Mouse (Mus musculus): ENCODE measurements at regions not wholly inside any gene's neighbourhood (a gene's known extent, or its start where the extent isn't known, plus 50 kb on each side); places are given as distances from the start of the nearest gene placed in this dataset.
A peak's percentile ranks its signal among the peaks of the same experiment; 100 is the strongest.

DNA sequence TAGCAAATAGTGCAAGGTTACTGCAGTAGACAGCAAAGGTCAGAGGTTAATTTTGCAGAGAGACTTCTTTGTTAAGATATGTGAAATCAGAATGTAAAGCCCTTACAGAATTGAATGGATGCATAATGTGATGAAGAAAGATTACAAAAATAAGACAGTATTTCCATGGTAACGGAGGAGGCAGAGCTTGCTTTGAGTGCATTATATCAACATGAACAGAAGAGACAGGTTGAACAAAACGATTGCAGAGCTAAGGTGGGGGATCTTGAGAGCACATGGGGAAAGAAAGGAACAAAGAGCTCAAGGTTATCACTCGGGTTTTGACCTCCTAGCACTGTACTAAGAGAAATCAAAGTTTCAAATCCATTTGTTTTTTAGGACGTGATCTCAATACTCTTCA lies 106.2 kb upstream of the Rap2b start:
- no peak for DNase-seq (ENCODE audit: low spot score in 2 of 2)

DNA sequence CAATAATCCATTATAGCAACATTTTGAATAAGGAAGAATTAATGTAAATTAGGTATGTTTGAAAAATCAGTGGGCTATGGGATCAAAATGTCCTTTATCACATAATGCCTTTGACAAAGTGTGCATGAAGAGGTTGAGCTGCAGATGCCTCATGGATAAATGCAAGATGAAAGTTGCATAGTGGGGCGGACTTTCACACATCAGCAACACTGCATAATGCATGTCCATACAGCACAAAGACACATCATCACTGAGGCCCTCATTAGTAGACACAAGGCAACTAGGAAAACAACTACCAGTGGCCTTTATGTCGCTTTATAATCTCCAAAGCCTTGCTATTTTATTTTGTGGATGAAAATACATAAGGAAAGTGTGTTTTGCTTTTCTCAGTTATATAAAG lies 105.8 kb upstream of the Rap2b start:
- DNase-seq (ENCODE audit: low spot score in 2 of 2) = no peak

GRCm38 (mm10) chr3:61268453-61269335 lies 92.7 kb upstream of the Rap2b start:
- DNase-seq (ENCODE audit: low spot score in 2 of 2) = peak; percentile 71

DNA sequence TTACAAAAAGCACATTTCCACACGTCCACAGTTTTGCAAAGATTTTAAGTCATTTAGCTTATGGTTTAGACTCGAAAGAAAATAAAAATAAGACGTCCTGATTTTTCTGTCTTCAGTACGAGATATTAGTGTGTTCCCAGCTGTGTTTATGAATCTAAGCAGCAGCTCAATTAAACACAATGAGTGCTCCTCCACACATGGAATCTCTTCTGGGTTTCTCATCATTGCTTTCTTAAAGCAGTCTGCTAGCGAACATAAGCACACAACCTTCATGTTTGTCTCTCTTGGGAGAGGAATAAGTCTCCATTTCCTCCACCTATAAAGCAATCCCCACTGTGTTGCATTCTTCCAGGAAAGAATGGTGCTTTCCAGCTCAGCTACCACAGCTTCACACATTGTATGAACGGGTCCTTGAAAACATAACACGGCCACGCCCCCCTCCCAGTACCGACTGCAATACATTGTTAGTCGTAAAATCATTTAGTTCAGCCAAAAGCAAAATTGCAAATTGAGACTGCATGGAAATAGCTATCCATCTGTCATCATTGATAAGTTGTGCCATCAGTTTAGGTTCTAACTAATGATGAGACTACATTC lies 75.4 kb upstream of the Rap2b start:
- no peak for DNase-seq (ENCODE audit: low spot score in 2 of 2)

DNA sequence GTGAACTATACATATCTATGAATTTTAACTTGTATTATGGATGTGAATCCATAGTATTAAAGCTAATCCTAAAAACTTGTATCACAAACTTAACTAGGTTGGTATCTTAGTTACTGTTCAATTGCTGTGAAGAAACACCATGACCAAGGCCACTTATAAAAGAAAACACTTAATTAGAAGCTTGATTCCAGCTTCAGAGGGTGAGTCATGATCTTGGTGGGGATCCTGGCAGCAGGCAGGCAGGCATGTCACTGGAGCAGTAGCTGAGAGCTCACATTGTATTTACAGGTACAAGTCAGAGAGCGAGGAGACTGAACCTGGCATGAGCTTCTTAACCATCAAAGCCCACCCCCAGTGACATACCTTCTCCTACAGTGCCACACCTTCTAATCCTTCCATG lies 73.2 kb upstream of the Rap2b start:
- no peak for DNase-seq (ENCODE audit: low spot score in 2 of 2)

GRCm38 (mm10) chr3:61294855-61295254 lies 66.6 kb upstream of the Rap2b start:
- DNase-seq (ENCODE audit: low spot score in 2 of 2) = no peak

GRCm38 (mm10) chr3:61297290-61297689 lies 64.1 kb upstream of the Rap2b start:
- no peak for DNase-seq (ENCODE audit: low spot score in 2 of 2)

DNA sequence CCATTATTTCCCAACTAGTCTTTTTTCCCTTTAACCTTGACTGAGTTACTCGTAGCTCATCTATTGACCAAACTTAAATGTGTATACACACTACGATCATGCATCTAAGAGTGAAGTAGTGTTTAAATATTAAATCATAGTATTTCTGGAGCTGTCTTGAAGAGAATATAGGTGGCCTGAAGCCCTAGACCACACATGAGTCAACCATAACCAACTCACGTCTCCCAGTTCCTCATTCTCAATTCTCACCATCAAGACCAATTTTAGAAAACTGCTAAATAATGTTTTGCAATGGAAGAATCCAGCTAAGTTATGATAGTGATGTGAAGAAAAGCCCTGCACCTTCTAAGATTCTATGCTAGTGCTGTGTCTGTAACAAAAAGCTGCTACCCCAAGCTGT lies 59.2 kb upstream of the Rap2b start:
- DNase-seq (ENCODE audit: low spot score in 2 of 2) = no peak

DNA sequence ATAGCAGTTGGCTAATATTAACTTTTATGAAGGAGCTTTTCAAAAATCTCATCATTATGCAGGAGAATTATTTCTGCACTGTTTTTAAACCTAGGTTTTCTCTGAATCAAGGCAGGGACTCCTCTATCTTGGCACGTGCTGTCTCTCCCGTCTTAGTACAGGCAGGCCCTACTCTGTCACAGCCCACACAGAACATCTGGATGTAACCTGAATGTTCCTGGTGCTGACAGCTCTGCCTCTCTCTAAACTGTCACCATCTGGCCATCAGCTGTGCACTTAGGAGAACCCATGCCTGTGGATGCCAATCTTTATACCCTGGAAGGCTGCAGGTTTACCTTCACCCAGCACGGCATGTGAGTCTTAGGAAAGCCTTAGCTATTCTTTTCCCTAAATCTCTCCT lies 58.0 kb upstream of the Rap2b start:
- DNase-seq (ENCODE audit: low spot score in 2 of 2) = no peak

DNA sequence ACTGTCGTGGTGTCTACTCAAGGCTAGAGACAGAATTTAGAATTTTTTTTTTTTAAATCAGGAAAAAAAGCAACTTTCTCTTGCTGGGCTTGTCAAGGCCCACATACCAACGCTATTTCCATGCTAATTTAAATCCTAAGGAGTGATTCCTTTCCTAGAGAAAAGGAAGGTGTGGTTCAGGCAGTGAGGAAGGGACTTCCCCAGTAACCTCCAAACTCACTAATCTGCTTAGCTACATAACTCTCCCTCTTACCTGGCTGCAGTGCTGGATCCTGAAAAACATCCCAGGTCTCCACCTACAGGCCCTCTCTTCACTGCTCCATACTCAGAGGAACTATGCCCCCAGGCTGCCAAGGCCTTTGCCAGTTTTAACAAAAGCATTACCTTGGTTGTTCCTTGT lies 55.1 kb upstream of the Rap2b start:
- no peak for DNase-seq (ENCODE audit: low spot score in 2 of 2)

DNA sequence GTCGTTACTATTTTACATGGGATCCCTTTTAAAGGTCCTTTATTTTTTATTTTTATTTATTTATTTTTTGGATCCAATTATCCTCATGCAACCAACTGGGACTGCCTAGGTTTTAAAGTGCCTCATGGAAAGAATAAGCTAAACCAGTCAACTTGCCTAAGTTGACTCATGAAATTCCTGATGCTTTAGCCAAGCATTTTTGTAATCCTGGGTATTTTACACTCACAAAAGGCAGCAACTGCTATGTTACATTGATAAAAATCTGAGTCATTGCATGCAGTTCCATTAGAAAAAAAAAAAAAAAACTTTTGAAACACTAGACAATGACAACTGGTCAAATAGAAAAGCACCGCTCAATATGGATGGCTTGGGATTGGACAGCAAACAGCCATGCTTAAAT lies 52.7 kb upstream of the Rap2b start:
- no peak for DNase-seq (ENCODE audit: low spot score in 2 of 2)

GRCm38 (mm10) chr3:61309197-61309596 lies 52.2 kb upstream of the Rap2b start:
- DNase-seq (ENCODE audit: low spot score in 2 of 2) = no peak

Measured in left cerebral cortex, adult 18-20 months (tissue).